8 mouse cellular contexts compared by ENCODE assay signal in the genomic region with DNA sequence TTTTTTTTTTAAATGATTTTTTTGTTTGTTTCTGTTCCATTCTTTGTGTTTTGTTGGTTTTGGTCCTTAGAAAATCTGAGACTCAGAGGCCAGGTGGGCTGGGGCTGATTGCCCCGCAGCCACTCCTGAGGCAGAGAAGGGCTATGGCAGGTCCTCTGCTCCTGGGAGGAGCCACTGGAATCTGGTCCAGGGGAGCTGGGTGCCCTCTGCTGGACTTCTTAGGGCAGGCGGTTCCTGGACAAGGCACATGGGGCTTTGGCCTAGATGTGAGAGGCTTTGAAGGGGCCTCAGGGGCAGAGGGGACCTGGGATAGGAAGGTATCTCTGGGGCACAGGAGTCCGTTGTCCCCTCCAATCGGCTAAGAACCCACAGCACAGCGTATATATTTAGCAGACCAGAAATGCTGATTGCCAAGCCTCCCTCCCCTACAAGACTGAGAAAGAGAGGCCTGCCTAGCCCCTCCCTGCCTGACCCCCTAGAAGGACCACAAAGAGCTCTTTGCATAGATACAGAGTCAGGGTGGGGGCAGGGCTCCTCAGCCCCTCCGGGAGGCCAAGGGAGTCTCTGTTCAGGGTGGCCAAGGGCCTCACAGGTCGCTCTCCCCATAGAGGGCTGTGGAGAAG. TPM values are rescaled to one million over a fixed set of nuclear protein-coding genes. Genes with fewer than 3 reads are reported as not detected.
DNase-seq lines count a peak whose midpoint lies in the region; ATAC-seq and TF ChIP-seq lines count a peak whose summit lies in the region.

No protein-coding gene starts in this region.

- 0 out of 2 replicates have a peak overlapping the region, but pooled peaks have one; percentile 35 for H3K27ac ChIP-seq in hindbrain, embryonic 10.5 days
- H3K27ac ChIP-seq in hindbrain, embryonic 16.5 days (ENCODE audit: low read depth, low read length) = no peak overlapping the region
- no peak overlapping the region; the same call in 1 of the 2 replicates for H3K27ac ChIP-seq in stomach, postnatal 0 days (replicated peaks)

- TF ChIP-seq CTCF in stomach, postnatal 0 days (IDR thresholded peaks at IDR 0.05; ENCODE audit: low read depth) = peak; percentile 80

- WGBS in hindbrain, embryonic 10.5 days = 61% methylated on average over 7 of the region's 7 CpGs
- 60% methylated on average over 7 of the region's 7 CpGs for WGBS in hindbrain, embryonic 16.5 days
- 38% methylated on average over 7 of the region's 7 CpGs for WGBS in stomach, postnatal 0 days

- TF ChIP-seq EP300 in stomach, postnatal 0 days (optimal IDR thresholded peaks at IDR 0.05) = no peak

- H3K4me2 ChIP-seq in hindbrain, embryonic 16.5 days (ENCODE audit: low read length) = no peak overlapping the region
- H3K4me2 ChIP-seq in stomach, postnatal 0 days (replicated peaks; ENCODE audit: low read depth) = no peak overlapping the region

- no peak overlapping the region for H3K9ac ChIP-seq in hindbrain, embryonic 16.5 days (ENCODE audit: low read depth, low read length)
- no peak overlapping the region for H3K9ac ChIP-seq in stomach, postnatal 0 days (ENCODE audit: low read length)

- peak; percentile 69 for DNase-seq in hindbrain, embryonic 10.5 days (ENCODE audit: low spot score)
- DNase-seq in NIH3T3 (ENCODE audit: low read depth) = peak; percentile 84
- DNase-seq in forelimb bud, embryonic 11.5 days (ENCODE audit: low read depth, low spot score) = peak; percentile 62
- peak; percentile 60 for DNase-seq in kidney, adult 9 months
- peak; percentile 71 for DNase-seq in lung, postnatal 10 days
- peak; percentile 74 for DNase-seq in stomach, postnatal 0 days (ENCODE audit: low spot score)
- no peak for DNase-seq in frontal cortex, postnatal 36 days (ENCODE audit: low spot score in 2 of 2)

- no peak for ATAC-seq in hindbrain, embryonic 16.5 days
- 0 out of 2 replicates have a peak, but pooled peaks have one; percentile 19 for ATAC-seq in stomach, postnatal 0 days (ENCODE audit: low FRiP score, low TSS enrichment)

- H3K4me3 ChIP-seq in hindbrain, embryonic 10.5 days = no peak overlapping the region
- H3K4me3 ChIP-seq in hindbrain, embryonic 16.5 days (ENCODE audit: low read length) = no peak overlapping the region
- no peak overlapping the region for H3K4me3 ChIP-seq in stomach, postnatal 0 days (ENCODE audit: low read depth, low read length)

- H3K9me3 ChIP-seq in hindbrain, embryonic 10.5 days = no peaks in the 10 kb centered on the region
- no peaks in the 10 kb centered on the region for H3K9me3 ChIP-seq in hindbrain, embryonic 16.5 days (ENCODE audit: control insufficient read depth, low read length)
- no peaks in the 10 kb centered on the region for H3K9me3 ChIP-seq in stomach, postnatal 0 days (ENCODE audit: control insufficient read depth, low read length)

- peaks cover 20% of the 10 kb centered on the region for H3K4me1 ChIP-seq in hindbrain, embryonic 10.5 days (replicated peaks)
- H3K4me1 ChIP-seq in hindbrain, embryonic 16.5 days (ENCODE audit: control insufficient read depth, insufficient read depth, low read depth, low read length) = peaks cover 3% of the 10 kb centered on the region
- H3K4me1 ChIP-seq in stomach, postnatal 0 days (replicated peaks; ENCODE audit: control insufficient read depth, insufficient read depth) = 0 out of 2 replicates have a peak, but pooled peaks cover 3% of the 10 kb centered on the region

- peaks cover 22% of the 10 kb centered on the region for H3K27me3 ChIP-seq in hindbrain, embryonic 10.5 days (ENCODE audit: insufficient read depth, poor library complexity, severe bottlenecking)
- peaks cover 7% of the 10 kb centered on the region for H3K27me3 ChIP-seq in hindbrain, embryonic 16.5 days (replicated peaks; ENCODE audit: control insufficient read depth, insufficient read depth, low read length)
- H3K27me3 ChIP-seq in stomach, postnatal 0 days (ENCODE audit: control insufficient read depth, insufficient read depth, low read length) = no peaks in the 10 kb centered on the region

- H3K36me3 ChIP-seq in hindbrain, embryonic 10.5 days = peaks cover 88% of the 10 kb centered on the region
- H3K36me3 ChIP-seq in hindbrain, embryonic 16.5 days (ENCODE audit: control insufficient read depth, insufficient read depth, low read length) = peaks cover 58% of the 10 kb centered on the region
- peaks cover 60% of the 10 kb centered on the region for H3K36me3 ChIP-seq in stomach, postnatal 0 days (ENCODE audit: control insufficient read depth, insufficient read depth, low read length)

RNA-seq across cellular contexts. Expression of a gene that starts 12.5 kb away (rescaled TPM):
- 0.40 TPM in 1 of 2 replicates, not detected in the other for polyA plus RNA-seq in hindbrain, embryonic 10.5 days (2016; fragmentation: Nextera tagmentation; extraction: Ambion mirVana)
- 0.54 and 0.70 TPM in 2 replicates for polyA plus RNA-seq in hindbrain, embryonic 16.5 days (2015; fragmentation: Nextera tagmentation; extraction: Ambion mirVana)
- 1.9 and 2.3 TPM in 2 replicates for polyA plus RNA-seq in stomach, postnatal 0 days (2015; fragmentation: Nextera tagmentation; extraction: Ambion mirVana)

RNA-seq across cellular contexts. Expression of a gene that starts 30.1 kb away (rescaled TPM):
- 0.97 and 4.0 TPM in 2 replicates for polyA plus RNA-seq in hindbrain, embryonic 10.5 days (2016; fragmentation: Nextera tagmentation; extraction: Ambion mirVana)
- 4.9 and 5.3 TPM in 2 replicates for polyA plus RNA-seq in hindbrain, embryonic 16.5 days (2015; fragmentation: Nextera tagmentation; extraction: Ambion mirVana)
- 296 and 301 TPM in 2 replicates for polyA plus RNA-seq in stomach, postnatal 0 days (2015; fragmentation: Nextera tagmentation; extraction: Ambion mirVana)

Comparison
In these comparisons a context has a peak if more than half of its experiments do, and no peak if none do; other contexts are left out.
1. DNase-seq: peak in hindbrain, embryonic 10.5 days (single experiment), NIH3T3 (single experiment), forelimb bud, embryonic 11.5 days (single experiment), kidney, adult 9 months (single experiment), lung, postnatal 10 days (single experiment) and stomach, postnatal 0 days (single experiment); none in frontal cortex, postnatal 36 days (0 of 2).
2. RNA of a gene that starts 30.1 kb away (polyA plus RNA-seq): 296 to 301 TPM in stomach, postnatal 0 days; 4.9 to 5.3 TPM in hindbrain, embryonic 16.5 days and 0.97 to 4.0 TPM in hindbrain, embryonic 10.5 days; every median in the first group is over 10 times any median in the second.